Mouse (Mus musculus): ENCODE data around the gene Aco2. TPM values are rescaled to one million over a fixed set of nuclear protein-coding genes. Genes with fewer than 3 reads are reported as not detected.
"Not testable (repeated sequence)": the region's sequence is repeated elsewhere in the genome, so short reads cannot be mapped to it uniquely, and the experiment has no call there.

Gene Aco2
- total RNA-seq, 2 experiments from 2014 or later: 273 to 304 TPM

- intact Hi-C loops (cut with DNase I): no loop called here
- no peak for DNase-seq
These were observed 7.9 kb upstream of the Aco2 start for GRCm38 (mm10) chr15:81864238-81864637.

GRCm38 (mm10) chr15:81869985-81870384, 2.1 kb upstream of the Aco2 start:
- intact Hi-C loops (cut with DNase I): no loop called here

GRCm38 (mm10) chr15:81871604-81872261, 376 bp upstream of the Aco2 start, which contains the start of gene Phf5a:
Gene Phf5a (minus strand): TSS chr15:81871911.
- DNase-seq: peak; percentile 85
- intact Hi-C loops (cut with DNase I): no loop called here

More at GRCm38 (mm10) chr15:81869985-81870384, 2.1 kb upstream of the Aco2 start:
- DNase-seq: no peak

- intact Hi-C loops (cut with DNase I): no loop called here
- DNase-seq: peak; percentile 65
These were observed 7.7 kb downstream of the Aco2 start for GRCm38 (mm10) chr15:81879531-81880401.

GRCm38 (mm10) chr15:81882348-81882747, 10.2 kb downstream of the Aco2 start:
- intact Hi-C loops (cut with DNase I): no loop called here
- no peak for DNase-seq

GRCm38 (mm10) chr15:81885418-81885934, 13.4 kb downstream of the Aco2 start:
- DNase-seq: no peak
- intact Hi-C loops (cut with DNase I): no loop called here

GRCm38 (mm10) chr15:81886795-81887550, 14.9 kb downstream of the Aco2 start:
- intact Hi-C loops (cut with DNase I): no loop called here
- DNase-seq: no peak

- intact Hi-C loops (cut with DNase I): no loop called here
- DNase-seq: no peak
These were observed 17.1 kb downstream of the Aco2 start for GRCm38 (mm10) chr15:81889175-81889574.

GRCm38 (mm10) chr15:81891140-81891802, 19.2 kb downstream of the Aco2 start:
- DNase-seq: no peak
- intact Hi-C loops (cut with DNase I): no loop called here

- intact Hi-C loops (cut with DNase I): no loop called here
- no peak for DNase-seq
These were observed 19.9 kb downstream of the Aco2 start for GRCm38 (mm10) chr15:81891822-81892580.

GRCm38 (mm10) chr15:81894002-81894401, 21.9 kb downstream of the Aco2 start:
- no peak for DNase-seq
- intact Hi-C loops (cut with DNase I): no loop called here

GRCm38 (mm10) chr15:81896407-81896806, 24.3 kb downstream of the Aco2 start:
- no peak for DNase-seq
- intact Hi-C loops (cut with DNase I): no loop called here

- DNase-seq: no peak
- intact Hi-C loops (cut with DNase I): no loop called here
These were observed 25.6 kb downstream of the Aco2 start for GRCm38 (mm10) chr15:81897607-81898285.

GRCm38 (mm10) chr15:81898751-81899150, 26.6 kb downstream of the Aco2 start:
- DNase-seq: no peak
- intact Hi-C loops (cut with DNase I): no loop called here

GRCm38 (mm10) chr15:81904939-81905338, 32.8 kb downstream of the Aco2 start:
- DNase-seq: peak; percentile 81
- intact Hi-C loops (cut with DNase I): loop anchor here (10.0 kb wide), 1 partner anchor 70 kb away; no protein-coding TSS in a partner anchor

GRCm38 (mm10) chr15:81907953-81908352, 35.8 kb downstream of the Aco2 start:
- DNase-seq: no peak
- intact Hi-C loops (cut with DNase I): loop anchor here (10.0 kb wide), 1 partner anchor 73 kb away; no protein-coding TSS in a partner anchor

GRCm38 (mm10) chr15:81908767-81909166, 36.7 kb downstream of the Aco2 start:
- intact Hi-C loops (cut with DNase I): loop anchor here (10.0 kb wide), 1 partner anchor 74 kb away; no protein-coding TSS in a partner anchor
- DNase-seq: not testable (repeated sequence)

- intact Hi-C loops (cut with DNase I): no loop called here
- DNase-seq: no peak
These were observed 40.4 kb downstream of the Aco2 start for GRCm38 (mm10) chr15:81912498-81912897.

- no peak for DNase-seq
- intact Hi-C loops (cut with DNase I): no loop called here
These were observed 42.6 kb downstream of the Aco2 start for GRCm38 (mm10) chr15:81914668-81915067.

All from left cerebral cortex, postnatal 4 days (tissue).